Mouse (Mus musculus) intestine, embryonic 16.5 days (tissue): ENCODE results near the gene Pgghg. TPM values are rescaled to one million over a fixed set of nuclear protein-coding genes. Genes with fewer than 3 reads are reported as not detected.

ENCODE experiments used
- ATAC-seq: fragments of 200-750 bp; cut with Nextera tagmentation; 2 replicates; pipeline ENCODE4 v1.8.0; 2017; ENCODE audit warnings: moderate TSS enrichment, moderate library complexity
- H3K27ac ChIP-seq: fragments of 300-500 bp; sonication (generic); 2 replicates; pipeline ENCODE4 v1.5.1; 2014; ENCODE audit warnings: mild to moderate bottlenecking, low read length
- H3K27me3 ChIP-seq: fragments of 300-500 bp; sonication (generic); replicated peaks from 2 replicates; pipeline ENCODE4 v1.6.1; 2014; ENCODE audit warnings: low read length, control low read depth, mixed read lengths; ENCODE audit not compliant: control insufficient read depth, insufficient read depth
- H3K36me3 ChIP-seq: fragments of 300-500 bp; sonication (generic); 2 replicates; pipeline ENCODE4 v1.6.1; 2014; ENCODE audit warnings: low read length, control low read depth; ENCODE audit not compliant: control insufficient read depth, insufficient read depth
- H3K4me1 ChIP-seq: fragments of 300-500 bp; sonication (generic); 2 replicates; pipeline ENCODE4 v1.6.1; 2014; ENCODE audit warnings: low read length, control low read depth, mixed read lengths; ENCODE audit not compliant: control insufficient read depth, insufficient read depth
- H3K4me2 ChIP-seq: fragments of 300-500 bp; sonication (generic); 2 replicates; pipeline ENCODE4 v1.6.1; 2014; ENCODE audit warnings: low read depth, low read length, control low read depth
- H3K4me3 ChIP-seq: fragments of 300-500 bp; sonication (generic); 2 replicates; pipeline ENCODE4 v1.5.1; 2014; ENCODE audit warnings: mild to moderate bottlenecking, low read length
- H3K9ac ChIP-seq: fragments of 300-500 bp; sonication (generic); 2 replicates; pipeline ENCODE4 v1.6.1; 2014; ENCODE audit warnings: low read depth, low read length
- H3K9me3 ChIP-seq: fragments of 300-500 bp; sonication (generic); 2 replicates; pipeline ENCODE4 v1.6.1; 2016; ENCODE audit warnings: low read length, control low read depth; ENCODE audit not compliant: control insufficient read depth
- WGBS: fragments of 180-500 bp; shearing (Covaris S2); extraction: QIAGEN DNeasy Blood & Tissue Kit; methylation state at CpG from one replicate; pipeline ENCODE4 v1.1.7; 2014; 5-methylcytosine and 5-hydroxymethylcytosine counted together
- polyA plus RNA-seq: library from polyadenylated mRNA; unstranded; fragments of >200 nt; fragmentation: Nextera tagmentation; extraction: Ambion mirVana; gene quantifications from 2 replicates; pipeline ENCODE4 v1.2.1, GENCODE M21; 2015

Gene Pgghg
- polyA plus RNA-seq, 1 experiment from 2014 or later: 23.6 TPM

DNA sequence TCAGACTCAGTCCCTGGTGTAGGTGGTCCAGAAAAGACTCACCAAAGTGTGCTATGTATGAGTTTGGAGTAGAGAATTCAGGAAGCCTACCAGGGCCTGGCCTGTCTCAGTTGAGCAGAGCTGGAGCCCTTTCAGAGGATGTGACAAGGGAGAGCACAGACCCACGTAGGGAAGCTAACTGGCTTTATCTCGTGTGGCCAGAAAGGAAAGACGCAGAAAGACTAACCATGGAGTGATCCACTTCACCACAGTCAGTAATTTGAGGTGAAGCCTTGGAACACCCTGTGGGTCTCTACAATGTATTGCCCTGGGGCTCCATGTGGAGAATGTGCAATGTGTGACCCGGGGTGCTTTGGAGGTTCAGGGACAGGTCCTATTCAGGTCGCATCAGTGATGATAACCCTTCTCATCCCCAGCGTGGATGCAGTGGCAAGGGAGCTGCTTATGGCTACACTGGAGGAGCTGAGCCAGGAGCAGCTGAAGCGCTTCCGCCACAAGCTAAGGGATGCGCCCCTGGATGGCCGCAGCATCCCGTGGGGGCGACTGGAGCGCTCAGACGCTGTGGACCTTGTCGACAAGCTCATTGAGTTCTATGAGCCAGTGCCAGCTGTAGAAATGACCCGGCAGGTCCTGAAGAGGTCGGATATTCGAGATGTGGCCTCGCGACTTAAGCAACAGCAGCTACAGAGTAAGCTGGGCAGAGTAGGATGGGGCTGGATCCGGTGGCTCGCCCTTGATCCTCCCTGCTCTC is 19.8 kb upstream of the Pgghg start:
- Histone ChIP-seq H3K27ac (peak overlapping the region; percentile 89), H3K9me3 (no peaks in the 10 kb centered on the region), H3K4me3 (peak overlapping the region; percentile 56), H3K4me2 (peak overlapping the region; percentile 78), H3K9ac (peak overlapping the region; percentile 62), H3K4me1 (peaks cover 14% of the 10 kb centered on the region), H3K27me3 (peaks cover 24% of the 10 kb centered on the region), H3K36me3 (peaks cover 3% of the 10 kb centered on the region; the same call in 1 of the 2 replicates)
- ATAC-seq: 0 out of 2 replicates have a peak, but pooled peaks have one; percentile 1
- 33% methylated on average over 22 of the region's 22 CpGs for WGBS

GRCm38 (mm10) chr7:140922398-140923069 is 18.7 kb upstream of the Pgghg start:
- H3K27ac ChIP-seq: peak overlapping the region; percentile 78
- H3K27me3 ChIP-seq: peaks cover 24% of the 10 kb centered on the region
- peak overlapping the region; percentile 56 for H3K4me3 ChIP-seq
- peak overlapping the region; percentile 62 for H3K9ac ChIP-seq
- ATAC-seq: peak; percentile 21; the same call in 1 of the 2 replicates
- H3K4me2 ChIP-seq: peak overlapping the region; percentile 78
- H3K4me1 ChIP-seq: peaks cover 11% of the 10 kb centered on the region
- peaks cover 7% of the 10 kb centered on the region; the same call in 1 of the 2 replicates for H3K36me3 ChIP-seq
- 1% methylated on average over 49 of the region's 49 CpGs for WGBS
- no peaks in the 10 kb centered on the region for H3K9me3 ChIP-seq

GRCm38 (mm10) chr7:140923070-140923775 is 18.0 kb upstream of the Pgghg start:
- H3K9ac ChIP-seq: peak overlapping the region; percentile 62

GRCm38 (mm10) chr7:140927181-140927580 is 14.0 kb upstream of the Pgghg start:
- H3K9ac ChIP-seq: no peak overlapping the region
- H3K4me2 ChIP-seq: no peak overlapping the region
- peaks cover 11% of the 10 kb centered on the region; the same call in 1 of the 2 replicates for H3K36me3 ChIP-seq
- ATAC-seq: no peak
- peaks cover 3% of the 10 kb centered on the region for H3K4me1 ChIP-seq
- peaks cover 13% of the 10 kb centered on the region for H3K27me3 ChIP-seq
- WGBS: 90% methylated on average over 6 of the region's 6 CpGs
- H3K4me3 ChIP-seq: no peak overlapping the region
- no peaks in the 10 kb centered on the region for H3K9me3 ChIP-seq
- H3K27ac ChIP-seq: no peak overlapping the region

More at GRCm38 (mm10) chr7:140923070-140923775, 18.0 kb upstream of the Pgghg start:
- peaks cover 11% of the 10 kb centered on the region for H3K4me1 ChIP-seq
- no peak for ATAC-seq
- H3K4me2 ChIP-seq: peak overlapping the region; percentile 78
- H3K27ac ChIP-seq: peak overlapping the region; percentile 78
- no peaks in the 10 kb centered on the region for H3K9me3 ChIP-seq
- WGBS: 24% methylated on average over 30 of the region's 30 CpGs
- H3K4me3 ChIP-seq: peak overlapping the region; percentile 56
- H3K36me3 ChIP-seq: peaks cover 11% of the 10 kb centered on the region; the same call in 1 of the 2 replicates
- H3K27me3 ChIP-seq: peaks cover 24% of the 10 kb centered on the region

- peaks cover 27% of the 10 kb centered on the region for H3K4me1 ChIP-seq
- WGBS: 49% methylated on average over 3 of the region's 3 CpGs
- no peaks in the 10 kb centered on the region for H3K36me3 ChIP-seq
- H3K27me3 ChIP-seq: no peaks in the 10 kb centered on the region
- H3K27ac ChIP-seq: no peak overlapping the region
- H3K4me2 ChIP-seq: no peak overlapping the region
- no peaks in the 10 kb centered on the region for H3K9me3 ChIP-seq
- H3K4me3 ChIP-seq: no peak overlapping the region
- no peak for ATAC-seq
- no peak overlapping the region for H3K9ac ChIP-seq
Observed at GRCm38 (mm10) chr7:140938436-140938835, 2.8 kb upstream of the Pgghg start.

- whole genome bisulfite sequencing: 39% methylated on average over 2 of the region's 2 CpGs
- Histone ChIP-seq H3K27me3 (no peaks in the 10 kb centered on the region), H3K4me3 (no peak overlapping the region)
Observed at GRCm38 (mm10) chr7:140938896-140939295, 2.3 kb upstream of the Pgghg start.

DNA sequence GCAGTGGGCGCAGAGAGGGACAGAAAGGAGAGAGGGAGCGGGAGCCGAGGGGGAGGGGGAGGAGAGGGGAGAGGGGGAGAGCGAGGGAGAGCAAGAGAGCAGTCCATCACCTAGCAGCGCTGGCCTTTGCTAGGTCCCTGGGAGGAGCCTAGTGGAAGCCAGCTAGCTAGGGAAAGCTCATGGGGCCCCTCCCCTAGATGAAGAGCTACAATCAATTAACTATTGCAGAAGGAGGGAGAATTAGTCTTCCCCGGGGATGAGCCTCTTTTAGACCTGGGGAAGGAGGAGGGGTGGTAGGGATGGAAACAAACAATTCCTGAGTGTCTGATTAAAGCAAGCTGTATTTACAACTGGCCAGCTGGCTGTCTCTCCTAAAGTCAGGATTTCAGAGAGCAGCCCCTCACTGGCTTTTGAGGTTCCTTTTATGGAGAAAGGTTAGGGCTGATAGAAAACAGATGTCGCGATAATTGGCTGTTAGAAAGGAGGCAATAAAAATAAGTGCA is 1.5 kb upstream of the Pgghg start:
- peak; percentile 41; the same call in 1 of the 2 replicates for ATAC-seq
- peak overlapping the region; percentile 13; the same call in 1 of the 2 replicates for H3K4me2 ChIP-seq
- 13% methylated on average over 8 of the region's 8 CpGs for WGBS

More at GRCm38 (mm10) chr7:140938896-140939295, 2.3 kb upstream of the Pgghg start:
- Histone ChIP-seq H3K27ac (no peak overlapping the region), H3K36me3 (no peaks in the 10 kb centered on the region), H3K4me2 (no peak overlapping the region), H3K9me3 (no peaks in the 10 kb centered on the region), H3K4me1 (peaks cover 27% of the 10 kb centered on the region), H3K9ac (no peak overlapping the region)
- no peak for ATAC-seq

DNA sequence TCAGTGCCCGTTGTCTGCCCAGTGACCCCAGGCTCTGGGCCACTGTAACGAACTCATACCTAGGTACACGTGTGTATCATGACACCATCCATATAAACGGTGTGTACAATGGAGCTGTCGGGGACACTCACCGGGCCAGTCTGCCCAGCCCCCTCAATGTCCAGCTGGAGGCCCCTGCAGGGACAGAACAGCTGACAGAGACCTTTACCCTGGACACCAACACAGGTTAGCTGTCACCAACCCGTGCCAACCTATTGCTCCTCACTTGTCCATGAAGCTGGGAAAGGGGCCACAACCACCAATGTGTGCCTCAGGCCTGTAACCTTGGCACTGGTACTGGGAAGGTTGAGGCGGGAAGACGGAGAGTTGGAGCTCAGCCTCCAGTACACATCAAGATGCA is 1.1 kb downstream of the Pgghg start:
- H3K27ac ChIP-seq: peak overlapping the region; percentile 83
- H3K9me3 ChIP-seq: no peaks in the 10 kb centered on the region
- peaks cover 24% of the 10 kb centered on the region for H3K4me1 ChIP-seq
- no peaks in the 10 kb centered on the region for H3K27me3 ChIP-seq
- H3K4me3 ChIP-seq: peak overlapping the region; percentile 59
- peak overlapping the region; percentile 65 for H3K4me2 ChIP-seq
- peaks cover 11% of the 10 kb centered on the region for H3K36me3 ChIP-seq
- ATAC-seq: no peak
- 39% methylated on average over 9 of the region's 9 CpGs for WGBS
- peak overlapping the region; percentile 72 for H3K9ac ChIP-seq

More for the DNA sequence above, 1.5 kb upstream of the Pgghg start:
- Histone ChIP-seq H3K4me1 (peaks cover 24% of the 10 kb centered on the region), H3K9ac (peak overlapping the region; percentile 12; the same call in 1 of the 2 replicates), H3K4me3 (no peak overlapping the region), H3K27ac (peak overlapping the region; percentile 11), H3K9me3 (no peaks in the 10 kb centered on the region), H3K27me3 (no peaks in the 10 kb centered on the region), H3K36me3 (no peaks in the 10 kb centered on the region)
